Mouse (Mus musculus): Measurements from ENCODE around the gene Ucp3.

- TF ChIP-seq GATA1 (IDR thresholded peaks at IDR 0.05; ENCODE audit: borderline replicate concordance, low read length) (no peak), FLI1 (IDR thresholded peaks at IDR 0.05; ENCODE audit: low read length) (no peak)
Measured at GRCm38 (mm10) chr7:100508670-100509069, 35.9 kb downstream of the Ucp3 start.
